Mouse (Mus musculus): ENCODE measurements at regions not wholly inside any gene's neighbourhood (a gene's known extent, or its start where the extent isn't known, plus 50 kb on each side); places are given as distances from the start of the nearest gene placed in this dataset.
"Not testable (repeated sequence)": the region's sequence is repeated elsewhere in the genome, so short reads cannot be mapped to it uniquely, and the experiment has no call there.

- not testable (repeated sequence) for DNase-seq (ENCODE audit: inconsistent age in 2 of 2, low spot score in 1 of 2)
Observed at GRCm38 (mm10) chr19:3158149-3158548, 124.6 kb upstream of the Mrpl21 start.

GRCm38 (mm10) chr19:3159346-3159745 is 123.4 kb upstream of the Mrpl21 start:
- no peak for DNase-seq (ENCODE audit: inconsistent age in 2 of 2, low spot score in 1 of 2)

- no peak for DNase-seq (ENCODE audit: inconsistent age in 2 of 2, low spot score in 1 of 2)
Observed at GRCm38 (mm10) chr19:3167683-3168082, 115.0 kb upstream of the Mrpl21 start.

DNA sequence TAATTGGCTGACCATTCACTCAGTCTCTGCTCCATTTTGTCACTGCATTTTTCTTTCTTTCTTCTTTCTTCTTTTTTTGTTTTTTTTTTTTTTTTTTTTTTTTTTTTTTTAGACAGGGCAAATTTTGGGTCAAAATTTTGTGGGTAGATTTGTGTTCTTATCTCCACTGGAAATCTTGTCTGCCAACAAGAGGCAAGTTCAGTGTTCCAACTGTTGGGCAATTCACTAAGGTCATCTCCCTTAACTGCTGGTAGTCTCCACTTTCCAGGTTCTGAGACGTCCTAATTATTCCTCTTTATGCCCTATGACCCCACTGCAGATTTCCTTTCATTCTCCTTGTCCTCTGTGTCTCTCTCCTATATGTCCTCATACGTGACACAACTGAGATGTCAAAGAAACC is 100.1 kb upstream of the Mrpl21 start:
- DNase-seq (ENCODE audit: inconsistent age in 2 of 2, low spot score in 1 of 2), result no peak

DNA sequence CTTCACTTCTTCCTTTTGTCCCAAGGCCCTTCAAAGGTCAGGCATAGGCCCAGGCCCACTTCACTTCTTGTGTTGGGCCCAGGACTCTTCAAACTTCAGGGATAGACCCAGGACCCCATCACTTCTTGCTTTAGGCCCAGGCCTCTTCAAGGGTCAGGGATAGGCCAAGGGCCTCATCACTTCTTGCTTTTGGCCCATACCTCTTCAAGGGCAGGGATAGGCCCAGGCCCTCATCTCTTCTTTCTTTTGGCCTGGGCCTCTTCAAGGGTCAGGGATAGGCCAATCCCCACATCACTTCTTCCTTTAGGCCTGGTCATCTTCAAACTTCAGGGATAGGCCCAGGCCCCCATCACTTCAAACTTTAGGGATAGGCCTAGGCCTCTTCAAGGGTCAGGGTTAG is 90.1 kb upstream of the Mrpl21 start:
- no peak for DNase-seq (ENCODE audit: inconsistent age in 2 of 2, low spot score in 1 of 2)

- peak in 1 of 2 experiments; percentile 67 for DNase-seq (ENCODE audit: inconsistent age in 2 of 2, low spot score in 1 of 2)
Observed at GRCm38 (mm10) chr19:3204504-3204903, 78.2 kb upstream of the Mrpl21 start.

GRCm38 (mm10) chr19:3205406-3205805 is 77.3 kb upstream of the Mrpl21 start:
- not testable (repeated sequence) for DNase-seq (ENCODE audit: inconsistent age in 2 of 2, low spot score in 1 of 2)

DNA sequence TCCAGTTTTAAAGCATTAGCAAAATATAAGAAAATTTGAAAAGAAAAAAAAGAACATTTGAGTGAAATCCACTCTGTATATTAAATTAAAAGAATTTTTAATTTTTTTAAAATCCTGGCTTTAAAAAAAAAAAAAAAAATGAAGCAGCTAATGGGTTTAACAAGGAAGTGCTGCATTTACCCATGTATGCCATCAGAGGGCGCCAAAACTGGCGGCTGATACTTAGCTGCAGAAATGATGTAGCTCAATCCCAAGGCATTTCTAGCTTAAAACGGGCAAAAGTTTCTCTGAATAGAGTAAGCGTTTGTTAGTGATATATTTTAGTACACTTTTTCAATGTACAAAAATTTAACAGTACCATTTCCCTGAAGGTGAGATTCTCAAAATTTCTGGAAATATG is 74.4 kb upstream of the Mrpl21 start:
- DNase-seq (ENCODE audit: inconsistent age in 2 of 2, low spot score in 1 of 2), result peak in 1 of 2 experiments; percentile 62
